Mouse (Mus musculus) olfactory bulb, adult 2 months (tissue): ENCODE data around the gene Nudcd2.

Source experiments
- CTCF ChIP-seq: fragments of 200-500 bp; IDR thresholded peaks from 2 replicates; pipeline ENCODE4 v1.5.1; 2012; ENCODE audit warnings: low read depth, mild to moderate bottlenecking, low read length, moderate library complexity; ENCODE audit not compliant: insufficient read depth
- POLR2A ChIP-seq: fragments of 200-500 bp; IDR thresholded peaks from 2 replicates; pipeline ENCODE4 v1.6.1; 2012; ENCODE audit warnings: mild to moderate bottlenecking, low read depth, low read length, moderate library complexity; ENCODE audit not compliant: insufficient read depth

DNA sequence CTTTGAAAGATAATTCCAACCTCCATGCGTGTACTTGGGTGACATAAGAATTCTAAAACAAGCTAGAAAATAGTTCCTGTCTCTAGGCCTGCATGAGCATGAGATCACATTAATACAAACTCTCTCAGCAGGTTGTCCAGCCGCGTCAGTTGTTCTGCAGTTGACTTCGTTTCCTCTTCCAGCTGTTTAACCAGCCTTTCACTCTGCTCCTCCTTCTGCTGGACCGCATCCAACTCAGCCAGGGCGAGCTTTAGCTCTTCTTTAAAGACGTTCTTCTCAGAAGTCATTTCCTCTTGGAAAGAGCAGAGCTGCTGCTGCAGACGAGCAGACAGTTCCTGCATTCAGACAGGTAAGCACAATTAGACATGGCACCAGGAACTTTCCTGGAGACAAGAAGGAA is 19.6 kb upstream of the Nudcd2 start:
- TF ChIP-seq CTCF (no peak), POLR2A (no peak)
